Mouse (Mus musculus): Measurements from ENCODE around the gene Dennd1a. TPM values are rescaled to one million over a fixed set of nuclear protein-coding genes. Genes with fewer than 3 reads are reported as not detected.
A peak's percentile ranks its signal among the peaks of the same experiment; 100 is the strongest.
"Not testable (repeated sequence)": the region's sequence is repeated elsewhere in the genome, so short reads cannot be mapped to it uniquely, and the experiment has no call there.

Dennd1a gene
- polyA plus RNA-seq, 1 experiment from 2014 or later: 11.5 TPM

GRCm38 (mm10) chr2:37948424-37948823 lies 338.8 kb downstream of the Dennd1a start:
- no peak for ATAC-seq (ENCODE audit: insufficient read depth)
- TF ChIP-seq CTCF (IDR thresholded peaks at IDR 0.05; ENCODE audit: low read depth): peak; percentile 43
- Histone ChIP-seq H3K27me3 (ENCODE audit: insufficient read depth, low read length) (no peaks in the 10 kb centered on the region), H3K36me3 (ENCODE audit: insufficient read depth) (no peaks in the 10 kb centered on the region), H3K4me1 (ENCODE audit: insufficient read depth) (no peaks in the 10 kb centered on the region; the same call in 1 of the 2 replicates), H3K9me3 (ENCODE audit: low read depth, low read length) (no peaks in the 10 kb centered on the region), H3K4me3 (ENCODE audit: low read depth, low read length) (no peak overlapping the region), H3K27ac (ENCODE audit: low read depth) (no peak overlapping the region), H3K9ac (no peak overlapping the region), H3K4me2 (no peak overlapping the region)
- WGBS: 24% methylated on average over 2 of the region's 2 CpGs
- DNase-seq: no peak

- Histone ChIP-seq H3K4me1 (ENCODE audit: insufficient read depth) (no peaks in the 10 kb centered on the region; the same call in 1 of the 2 replicates), H3K9me3 (ENCODE audit: low read depth, low read length) (no peaks in the 10 kb centered on the region), H3K36me3 (ENCODE audit: insufficient read depth) (no peaks in the 10 kb centered on the region), H3K4me3 (ENCODE audit: low read depth, low read length) (no peak overlapping the region), H3K27ac (ENCODE audit: low read depth) (no peak overlapping the region), H3K9ac (no peak overlapping the region), H3K27me3 (ENCODE audit: insufficient read depth, low read length) (no peaks in the 10 kb centered on the region), H3K4me2 (no peak overlapping the region)
- TF ChIP-seq CTCF (IDR thresholded peaks at IDR 0.05; ENCODE audit: low read depth): no peak
- no peak; the same call in 1 of the 2 replicates for ATAC-seq (ENCODE audit: insufficient read depth)
- 29% methylated on average over 9 of the region's 9 CpGs for WGBS
- peak; percentile 59 for DNase-seq
Observed at GRCm38 (mm10) chr2:37945598-37946336, 341.4 kb downstream of the Dennd1a start.

DNA sequence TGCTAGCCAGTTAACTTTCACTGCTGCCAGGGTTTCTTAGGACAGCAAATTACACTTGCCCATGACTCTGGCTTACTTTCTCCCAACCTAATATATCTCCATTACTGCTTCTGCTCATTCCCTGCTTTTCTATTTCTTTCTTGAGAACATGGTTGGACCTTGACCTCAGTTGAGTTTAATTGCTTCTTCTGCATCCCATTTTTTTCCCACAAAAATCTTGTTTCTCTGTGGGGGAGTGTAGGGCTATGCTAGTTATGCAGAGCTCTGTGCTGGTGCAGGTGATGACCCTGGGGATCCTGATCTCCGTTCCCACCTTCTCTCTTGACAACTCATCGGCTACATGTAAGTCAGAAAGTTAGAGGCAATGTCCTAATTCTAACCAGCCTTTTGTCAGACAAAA lies 344.3 kb downstream of the Dennd1a start:
- no peaks in the 10 kb centered on the region for H3K36me3 ChIP-seq (ENCODE audit: insufficient read depth)
- H3K27me3 ChIP-seq (ENCODE audit: insufficient read depth, low read length): no peaks in the 10 kb centered on the region
- no peak overlapping the region for H3K4me3 ChIP-seq (ENCODE audit: low read depth, low read length)
- ATAC-seq (ENCODE audit: insufficient read depth): no peak
- no peak overlapping the region for H3K4me2 ChIP-seq
- DNase-seq: no peak
- H3K27ac ChIP-seq (ENCODE audit: low read depth): no peak overlapping the region
- TF ChIP-seq CTCF (IDR thresholded peaks at IDR 0.05; ENCODE audit: low read depth): no peak
- no peaks in the 10 kb centered on the region; the same call in 1 of the 2 replicates for H3K4me1 ChIP-seq (ENCODE audit: insufficient read depth)
- no peak overlapping the region for H3K9ac ChIP-seq
- WGBS: 73% methylated on average over 2 of the region's 2 CpGs
- H3K9me3 ChIP-seq (ENCODE audit: low read depth, low read length): no peaks in the 10 kb centered on the region

DNA sequence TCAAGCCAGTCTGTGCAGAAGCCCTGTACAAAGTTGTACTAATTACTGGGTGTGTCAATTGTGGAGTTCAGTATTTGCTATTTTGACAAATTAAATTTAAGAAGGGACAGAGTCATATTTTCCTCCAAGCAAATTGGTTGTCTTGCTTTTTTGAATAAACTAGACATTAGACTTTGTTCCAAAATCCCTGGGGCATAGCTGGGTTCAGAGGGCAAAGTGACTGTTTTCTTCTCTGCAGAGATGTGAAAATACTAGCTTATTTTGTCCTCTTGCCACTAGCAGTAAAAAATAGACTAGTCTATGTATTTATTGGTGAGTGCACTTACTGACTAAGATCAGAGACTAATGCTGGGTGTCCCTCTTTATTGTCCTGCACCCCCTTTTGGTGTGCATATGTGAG lies 345.4 kb downstream of the Dennd1a start:
- no peak overlapping the region for H3K27ac ChIP-seq (ENCODE audit: low read depth)
- no peaks in the 10 kb centered on the region; the same call in 1 of the 2 replicates for H3K4me1 ChIP-seq (ENCODE audit: insufficient read depth)
- no peak for TF ChIP-seq CTCF (IDR thresholded peaks at IDR 0.05; ENCODE audit: low read depth)
- no peaks in the 10 kb centered on the region for H3K36me3 ChIP-seq (ENCODE audit: insufficient read depth)
- no peaks in the 10 kb centered on the region for H3K27me3 ChIP-seq (ENCODE audit: insufficient read depth, low read length)
- H3K9me3 ChIP-seq (ENCODE audit: low read depth, low read length): no peaks in the 10 kb centered on the region
- H3K9ac ChIP-seq: no peak overlapping the region
- no peak overlapping the region for H3K4me3 ChIP-seq (ENCODE audit: low read depth, low read length)
- no peak overlapping the region for H3K4me2 ChIP-seq
- no peak for DNase-seq
- no peak for ATAC-seq (ENCODE audit: insufficient read depth)

GRCm38 (mm10) chr2:37940845-37941361 lies 346.3 kb downstream of the Dennd1a start:
- 83% methylated on average over 4 of the region's 4 CpGs for WGBS
- Histone ChIP-seq H3K36me3 (ENCODE audit: insufficient read depth) (no peaks in the 10 kb centered on the region), H3K4me1 (ENCODE audit: insufficient read depth) (no peaks in the 10 kb centered on the region), H3K9ac (no peak overlapping the region), H3K4me2 (no peak overlapping the region), H3K9me3 (ENCODE audit: low read depth, low read length) (no peaks in the 10 kb centered on the region), H3K4me3 (ENCODE audit: low read depth, low read length) (no peak overlapping the region), H3K27ac (ENCODE audit: low read depth) (no peak overlapping the region), H3K27me3 (ENCODE audit: insufficient read depth, low read length) (no peaks in the 10 kb centered on the region)
- DNase-seq (no peak), ATAC-seq (ENCODE audit: insufficient read depth) (no peak)
- no peak for TF ChIP-seq CTCF (IDR thresholded peaks at IDR 0.05; ENCODE audit: low read depth)

DNA sequence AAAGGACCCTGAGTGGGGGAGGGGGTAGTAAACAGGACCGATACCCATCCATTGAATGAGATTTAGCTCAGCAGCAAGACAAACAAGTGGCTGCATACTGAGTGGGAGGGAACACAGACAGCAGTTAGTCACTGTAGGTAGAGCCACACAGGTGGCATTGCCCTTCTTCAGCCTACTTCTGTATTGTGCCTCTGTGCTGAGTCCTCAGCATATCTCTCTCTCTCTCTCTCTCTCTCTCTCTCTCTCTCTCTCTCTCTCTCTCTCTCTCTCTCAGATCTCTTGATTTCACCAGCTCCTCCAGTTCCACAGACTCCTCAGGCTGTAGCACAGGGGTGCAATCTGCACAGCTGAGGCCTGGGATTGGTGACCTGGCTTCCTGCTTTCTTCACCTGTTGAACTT lies 347.2 kb downstream of the Dennd1a start:
- no peak overlapping the region for H3K27ac ChIP-seq (ENCODE audit: low read depth)
- WGBS: 60% methylated on average over 1 of the region's 1 CpGs
- no peaks in the 10 kb centered on the region for H3K4me1 ChIP-seq (ENCODE audit: insufficient read depth)
- no peaks in the 10 kb centered on the region for H3K27me3 ChIP-seq (ENCODE audit: insufficient read depth, low read length)
- ATAC-seq (ENCODE audit: insufficient read depth) (no peak), DNase-seq (no peak)
- no peaks in the 10 kb centered on the region for H3K9me3 ChIP-seq (ENCODE audit: low read depth, low read length)
- H3K4me3 ChIP-seq (ENCODE audit: low read depth, low read length): no peak overlapping the region
- no peak overlapping the region for H3K9ac ChIP-seq
- no peak for TF ChIP-seq CTCF (IDR thresholded peaks at IDR 0.05; ENCODE audit: low read depth)
- H3K4me2 ChIP-seq: no peak overlapping the region
- H3K36me3 ChIP-seq (ENCODE audit: insufficient read depth): no peaks in the 10 kb centered on the region

GRCm38 (mm10) chr2:37936922-37937321 lies 350.3 kb downstream of the Dennd1a start:
- 88% methylated on average over 1 of the region's 4 CpGs for WGBS
- H3K4me3 ChIP-seq (ENCODE audit: low read depth, low read length); H3K9me3 ChIP-seq (ENCODE audit: low read depth, low read length); H3K27ac ChIP-seq (ENCODE audit: low read depth); H3K4me2 ChIP-seq; H3K9ac ChIP-seq; H3K4me1 ChIP-seq (ENCODE audit: insufficient read depth); ATAC-seq (ENCODE audit: insufficient read depth); DNase-seq; H3K36me3 ChIP-seq (ENCODE audit: insufficient read depth); H3K27me3 ChIP-seq (ENCODE audit: insufficient read depth, low read length): not testable (repeated sequence)
